Mouse (Mus musculus) ES-Bruce4 (cell line): ENCODE measurements at regions not wholly inside any gene's neighbourhood (a gene's known extent, or its start where the extent isn't known, plus 50 kb on each side); places are given as distances from the start of the nearest gene placed in this dataset.

Experiments used
- H3K27ac ChIP-seq: 2 replicates; pipeline ENCODE4 v1.5.1; 2012; ENCODE audit warnings: low read length, inconsistent platforms; ENCODE audit not compliant: insufficient read depth
- H3K27me3 ChIP-seq: 2 replicates; pipeline ENCODE4 v1.6.1; 2012; ENCODE audit warnings: mild to moderate bottlenecking, low read length, inconsistent platforms; ENCODE audit not compliant: control insufficient read depth, poor library complexity, insufficient read depth, severe bottlenecking
- H3K36me3 ChIP-seq: 2 replicates; pipeline ENCODE4 v1.6.1; 2012; ENCODE audit warnings: inconsistent platforms, mild to moderate bottlenecking, low read length, moderate library complexity; ENCODE audit not compliant: control insufficient read depth, poor library complexity, insufficient read depth, severe bottlenecking
- H3K4me1 ChIP-seq: one replicate; pipeline ENCODE4 v1.8.1; 2011; ENCODE audit warnings: low read length; ENCODE audit not compliant: control insufficient read depth, insufficient read depth
- H3K4me3 ChIP-seq: 2 replicates; pipeline ENCODE4 v1.5.1; 2011; ENCODE audit warnings: low read depth, mild to moderate bottlenecking, low read length
- H3K9ac ChIP-seq: 2 replicates; pipeline ENCODE4 v1.6.1; 2012; ENCODE audit warnings: low read depth, mild to moderate bottlenecking, inconsistent platforms; ENCODE audit not compliant: poor library complexity, severe bottlenecking
- H3K9me3 ChIP-seq: replicated peaks from 2 replicates; pipeline ENCODE4 v1.6.1; 2012; ENCODE audit warnings: mild to moderate bottlenecking, low read length, inconsistent platforms; ENCODE audit not compliant: control insufficient read depth, poor library complexity, insufficient read depth, severe bottlenecking
- CTCF ChIP-seq: IDR thresholded peaks from one replicate; pipeline ENCODE4 v1.8.1; 2011; ENCODE audit warnings: low read depth, low read length
- EP300 ChIP-seq: IDR thresholded peaks from 2 replicates; pipeline ENCODE4 v1.6.1; 2011; ENCODE audit warnings: low read depth, low read length; ENCODE audit not compliant: insufficient read depth
- POLR2A ChIP-seq: IDR thresholded peaks from one replicate; pipeline ENCODE4 v1.8.1; 2011; ENCODE audit warnings: low read length; ENCODE audit not compliant: insufficient read depth

DNA sequence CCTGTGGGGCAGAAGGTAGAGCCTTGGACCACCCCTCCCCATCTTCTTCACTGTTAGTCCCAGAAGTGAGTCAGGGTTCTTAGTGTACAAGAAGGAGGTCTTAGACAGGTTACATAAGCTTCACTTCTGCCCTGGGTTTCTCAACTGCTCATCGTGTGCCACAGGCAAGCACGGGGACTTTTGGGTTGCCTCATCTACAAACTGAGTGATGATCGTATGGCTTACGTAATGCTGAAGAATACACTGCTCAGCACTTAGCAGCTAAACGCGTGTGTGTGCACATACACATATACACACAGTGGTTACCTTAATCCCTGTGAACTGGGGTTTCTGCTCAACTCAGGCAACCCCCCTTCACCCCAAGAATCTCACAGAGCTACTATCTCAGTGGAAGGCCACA is 163.1 kb upstream of the Zc3h12a start:
- no peak for TF ChIP-seq EP300
- no peak for TF ChIP-seq CTCF
- no peak for TF ChIP-seq POLR2A
- Histone ChIP-seq H3K27me3 (no peaks in the 10 kb centered on the region), H3K9ac (no peak overlapping the region), H3K27ac (no peak overlapping the region), H3K9me3 (peaks cover 6% of the 10 kb centered on the region), H3K4me3 (no peak overlapping the region), H3K36me3 (no peaks in the 10 kb centered on the region), H3K4me1 (peaks cover 2% of the 10 kb centered on the region)

DNA sequence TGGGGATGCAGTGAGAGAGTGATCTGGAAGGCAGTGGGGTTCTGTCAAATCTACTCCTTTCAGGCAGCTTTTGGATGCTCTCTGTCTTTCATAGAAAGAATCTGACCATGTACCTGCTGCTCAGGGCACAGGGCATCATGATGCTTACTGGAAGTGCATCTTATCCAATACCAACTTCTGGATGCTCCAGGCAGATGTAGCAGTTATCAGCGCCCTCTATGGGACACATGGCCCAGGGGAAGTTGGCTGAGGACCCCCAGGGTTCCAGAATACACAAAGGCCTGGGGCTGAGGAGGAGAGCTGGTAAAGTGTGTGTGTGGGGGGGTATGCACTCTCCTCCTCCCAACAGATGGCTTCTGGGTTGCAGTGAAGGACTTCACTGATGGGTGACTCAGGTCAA is 162.1 kb upstream of the Zc3h12a start:
- Histone ChIP-seq H3K9ac (no peak overlapping the region), H3K4me1 (peaks cover 2% of the 10 kb centered on the region), H3K4me3 (no peak overlapping the region), H3K27ac (no peak overlapping the region), H3K9me3 (peaks cover 6% of the 10 kb centered on the region), H3K36me3 (no peaks in the 10 kb centered on the region), H3K27me3 (no peaks in the 10 kb centered on the region)
- TF ChIP-seq EP300 (no peak), CTCF (peak; percentile 50)

- no peak overlapping the region for H3K4me3 ChIP-seq
- no peak for TF ChIP-seq CTCF
- no peak for TF ChIP-seq EP300
- TF ChIP-seq POLR2A, result no peak
- H3K27me3 ChIP-seq, result no peaks in the 10 kb centered on the region
Observed at GRCm38 (mm10) chr4:125289031-125289449, 161.4 kb upstream of the Zc3h12a start.

GRCm38 (mm10) chr4:125282974-125283319 is 155.3 kb upstream of the Zc3h12a start:
- no peak overlapping the region for H3K27ac ChIP-seq
- H3K36me3 ChIP-seq, result no peaks in the 10 kb centered on the region
- TF ChIP-seq POLR2A (no peak), CTCF (no peak), EP300 (no peak)
- no peak overlapping the region for H3K9ac ChIP-seq
- H3K9me3 ChIP-seq, result no peaks in the 10 kb centered on the region
- H3K4me1 ChIP-seq, result no peaks in the 10 kb centered on the region
- H3K27me3 ChIP-seq, result no peaks in the 10 kb centered on the region; the same call in 1 of the 2 replicates
- no peak overlapping the region for H3K4me3 ChIP-seq

More at GRCm38 (mm10) chr4:125289031-125289449, 161.4 kb upstream of the Zc3h12a start:
- H3K27ac ChIP-seq, result no peak overlapping the region
- peaks cover 2% of the 10 kb centered on the region for H3K4me1 ChIP-seq
- H3K9ac ChIP-seq, result no peak overlapping the region
- H3K9me3 ChIP-seq, result peaks cover 5% of the 10 kb centered on the region
- no peaks in the 10 kb centered on the region for H3K36me3 ChIP-seq

- Histone ChIP-seq H3K27ac (no peak overlapping the region), H3K36me3 (no peaks in the 10 kb centered on the region), H3K9me3 (no peaks in the 10 kb centered on the region), H3K4me1 (no peaks in the 10 kb centered on the region), H3K27me3 (no peaks in the 10 kb centered on the region; the same call in 1 of the 2 replicates), H3K4me3 (no peak overlapping the region), H3K9ac (no peak overlapping the region)
- TF ChIP-seq EP300, result peak; percentile 33; the same call in 1 of the 2 replicates
- TF ChIP-seq CTCF, result no peak
- TF ChIP-seq POLR2A, result no peak
Observed at GRCm38 (mm10) chr4:125282154-125282973, 154.7 kb upstream of the Zc3h12a start.

DNA sequence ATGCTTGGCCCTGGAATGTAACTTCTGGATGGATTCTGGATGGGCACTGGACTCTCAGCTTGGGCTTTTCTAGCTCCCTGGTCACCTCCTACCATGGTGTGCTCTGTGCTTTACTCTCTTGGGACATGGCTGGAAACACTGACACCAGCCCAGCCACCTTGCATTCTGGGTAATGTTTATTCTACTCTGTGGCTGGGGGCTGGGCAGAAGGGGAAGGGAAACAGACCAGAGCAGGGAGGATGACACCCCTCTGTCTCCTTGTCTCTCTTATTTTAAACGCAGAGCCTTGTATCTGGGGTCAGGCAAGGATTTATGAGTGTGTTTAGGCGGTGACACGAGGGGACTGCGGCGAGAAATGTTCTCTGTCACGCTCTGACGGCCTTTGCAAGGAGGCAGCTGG is 151.5 kb upstream of the Zc3h12a start:
- TF ChIP-seq EP300, result no peak
- TF ChIP-seq CTCF, result no peak
- TF ChIP-seq POLR2A, result no peak
- Histone ChIP-seq H3K27ac (no peak overlapping the region), H3K9ac (no peak overlapping the region), H3K4me3 (no peak overlapping the region), H3K27me3 (no peaks in the 10 kb centered on the region; the same call in 1 of the 2 replicates), H3K36me3 (no peaks in the 10 kb centered on the region), H3K4me1 (no peaks in the 10 kb centered on the region), H3K9me3 (no peaks in the 10 kb centered on the region)
